Comparison of ENCODE assay signal across 25 mouse cellular contexts in genomic region chr6:112223325-112223724, GRCm38 (mm10). TPM values are rescaled to one million over a fixed set of nuclear protein-coding genes. Genes with fewer than 3 reads are reported as not detected.
DNase-seq lines count a peak whose midpoint lies in the region; ATAC-seq and TF ChIP-seq lines count a peak whose summit lies in the region.
"Had no signal": no experiment of that assay in that cellular context is flagged by ENCODE, and none has a peak within 500 bp of the region (broad histone marks: within the 10 kb centered on the region; RNA-seq: fewer than 3 reads in every experiment).

No protein-coding gene starts in this region.

- no peaks in the 10 kb centered on the region for H3K36me3 ChIP-seq in lung, postnatal 0 days (ENCODE audit: insufficient read depth, low read length)
- H3K36me3 ChIP-seq in forebrain, embryonic 15.5 days, result no peaks in the 10 kb centered on the region
- H3K36me3 ChIP-seq: forebrain, embryonic 10.5 days; heart, embryonic 10.5 days; heart, embryonic 13.5 days; hindbrain, embryonic 12.5 days; hindbrain, embryonic 15.5 days had no signal

- H3K4me2 ChIP-seq in lung, postnatal 0 days (replicated peaks; ENCODE audit: low read depth, low read length), result no peak overlapping the region
- no peak overlapping the region for H3K4me2 ChIP-seq in forebrain, embryonic 15.5 days (replicated peaks)
- H3K4me2 ChIP-seq: forebrain, embryonic 13.5 days; heart, embryonic 13.5 days; hindbrain, embryonic 12.5 days; hindbrain, embryonic 15.5 days had no signal

- peak; percentile 48; the same call in 1 of the 2 replicates for TF ChIP-seq EP300 in lung, postnatal 0 days (IDR thresholded peaks at IDR 0.05)

- 47% methylated on average over 7 of the region's 7 CpGs for WGBS in lung, postnatal 0 days
- WGBS in forebrain, embryonic 15.5 days, result 90% methylated on average over 7 of the region's 7 CpGs

- DNase-seq in heart, adult 11 months, result peak; percentile 4
- no peak for DNase-seq in heart, adult 8-10 months (ENCODE audit: low spot score)
- DNase-seq in R1 (ENCODE audit: low read depth, low spot score), result peak; percentile 10
- DNase-seq in lung, postnatal 0 days (ENCODE audit: low spot score), result peak; percentile 71
- peak; percentile 35 for DNase-seq in lung, postnatal 36 days
- DNase-seq in heart, postnatal 10 days, result no peak
- DNase-seq in ovary, adult 18-20 months (ENCODE audit: low spot score), result no peak
- DNase-seq: adrenal gland, adult 2 months; adrenal gland, postnatal 14 days; cerebellum, adult 11 months; cerebellum, adult 2 months; cerebellum, adult 9-11 months; cerebellum, postnatal 25 days; embryo, embryonic 11 days; forebrain, postnatal 0 days; gastrocnemius, adult 2 months; gastrocnemius, postnatal 14 days; heart, adult 18-20 months had no signal

- ATAC-seq in lung, postnatal 0 days, result peak; percentile 78
- ATAC-seq in forebrain, embryonic 15.5 days (replicated peaks), result no peak
- ATAC-seq: forebrain, embryonic 13.5 days; forebrain, postnatal 0 days had no signal

- no peaks in the 10 kb centered on the region for H3K9me3 ChIP-seq in lung, postnatal 0 days (ENCODE audit: low read length)
- H3K9me3 ChIP-seq in forebrain, embryonic 15.5 days, result no peaks in the 10 kb centered on the region
- H3K9me3 ChIP-seq: forebrain, embryonic 10.5 days; forebrain, embryonic 13.5 days; heart, embryonic 10.5 days; heart, embryonic 13.5 days; hindbrain, embryonic 12.5 days; hindbrain, embryonic 15.5 days had no signal

- H3K27ac ChIP-seq in lung, postnatal 0 days (ENCODE audit: low read length), result no peak overlapping the region
- no peak overlapping the region for H3K27ac ChIP-seq in forebrain, embryonic 15.5 days (replicated peaks)
- H3K27ac ChIP-seq: forebrain, embryonic 10.5 days; forebrain, embryonic 13.5 days; gastrocnemius, adult 2 months; heart, embryonic 10.5 days; heart, embryonic 13.5 days; hindbrain, embryonic 12.5 days; hindbrain, embryonic 15.5 days had no signal

- no peak overlapping the region for H3K4me3 ChIP-seq in lung, postnatal 0 days (ENCODE audit: low read depth, low read length)
- no peak overlapping the region for H3K4me3 ChIP-seq in forebrain, embryonic 15.5 days
- H3K4me3 ChIP-seq: forebrain, embryonic 10.5 days; forebrain, embryonic 13.5 days; gastrocnemius, adult 2 months; heart, embryonic 10.5 days; heart, embryonic 13.5 days; hindbrain, embryonic 12.5 days; hindbrain, embryonic 15.5 days had no signal

- H3K4me1 ChIP-seq in lung, postnatal 0 days (ENCODE audit: insufficient read depth, low read depth, low read length), result peaks cover 13% of the 10 kb centered on the region; the same call in 1 of the 2 replicates
- H3K4me1 ChIP-seq in forebrain, embryonic 15.5 days, result no peaks in the 10 kb centered on the region
- H3K4me1 ChIP-seq: forebrain, embryonic 13.5 days; heart, embryonic 10.5 days; heart, embryonic 13.5 days; hindbrain, embryonic 12.5 days; hindbrain, embryonic 15.5 days had no signal

- H3K9ac ChIP-seq in lung, postnatal 0 days (replicated peaks; ENCODE audit: low read depth), result no peak overlapping the region
- no peak overlapping the region for H3K9ac ChIP-seq in forebrain, embryonic 15.5 days (replicated peaks)
- H3K9ac ChIP-seq: forebrain, embryonic 13.5 days; forebrain, postnatal 0 days; heart, embryonic 13.5 days; hindbrain, embryonic 12.5 days; hindbrain, embryonic 15.5 days had no signal

- no peak for TF ChIP-seq CTCF in lung, postnatal 0 days (IDR thresholded peaks at IDR 0.05)

- intact Hi-C loops in heart, postnatal 10 days (cut with DNase I), result no loop called here

- no peaks in the 10 kb centered on the region for H3K27me3 ChIP-seq in lung, postnatal 0 days (replicated peaks; ENCODE audit: insufficient read depth, low read length)
- no peaks in the 10 kb centered on the region for H3K27me3 ChIP-seq in forebrain, embryonic 15.5 days
- H3K27me3 ChIP-seq: forebrain, embryonic 13.5 days; heart, embryonic 13.5 days; hindbrain, embryonic 12.5 days; hindbrain, embryonic 15.5 days had no signal

RNA-seq across cellular contexts. Expression of gene Lmcd1, which starts 50.2 kb away (rescaled TPM):
- total RNA-seq in heart, adult 8-10 months (2022), result 10 to 100 TPM; 32.8 to 38.7 (median 36.6) TPM
- 64.9 and 69.3 TPM in 2 replicates for polyA plus RNA-seq in lung, postnatal 0 days (2015; fragmentation: Nextera tagmentation; extraction: Ambion mirVana)
- 14.2 and 15.3 TPM in 2 replicates for polyA plus RNA-seq in forebrain, embryonic 15.5 days (2015; fragmentation: Nextera tagmentation; extraction: Ambion mirVana)
- 10 to 100 TPM; 34.2 to 45.3 TPM for total RNA-seq in heart, postnatal 10 days (2021)

Comparison
In these comparisons a context has a peak if more than half of its experiments do, and no peak if none do; other contexts are left out.
1. DNase-seq: peak in heart, adult 11 months (single experiment), R1 (single experiment), lung, postnatal 0 days (single experiment) and lung, postnatal 36 days (single experiment); none in heart, adult 8-10 months (single experiment), heart, postnatal 10 days (0 of 2) and ovary, adult 18-20 months (single experiment).